Mouse (Mus musculus) ES-Bruce4 (cell line): ENCODE measurements at regions not wholly inside any gene's neighbourhood (a gene's known extent, or its start where the extent isn't known, plus 50 kb on each side); places are given as distances from the start of the nearest gene placed in this dataset.

ENCODE experiments used
- H3K27ac ChIP-seq: 2 replicates; pipeline ENCODE4 v1.5.1; 2012; ENCODE audit warnings: low read length, inconsistent platforms; ENCODE audit not compliant: insufficient read depth
- H3K27me3 ChIP-seq: 2 replicates; pipeline ENCODE4 v1.6.1; 2012; ENCODE audit warnings: mild to moderate bottlenecking, low read length, inconsistent platforms; ENCODE audit not compliant: control insufficient read depth, poor library complexity, insufficient read depth, severe bottlenecking
- H3K36me3 ChIP-seq: 2 replicates; pipeline ENCODE4 v1.6.1; 2012; ENCODE audit warnings: inconsistent platforms, mild to moderate bottlenecking, low read length, moderate library complexity; ENCODE audit not compliant: control insufficient read depth, poor library complexity, insufficient read depth, severe bottlenecking
- H3K4me1 ChIP-seq: one replicate; pipeline ENCODE4 v1.8.1; 2011; ENCODE audit warnings: low read length; ENCODE audit not compliant: control insufficient read depth, insufficient read depth
- H3K4me3 ChIP-seq: 2 replicates; pipeline ENCODE4 v1.5.1; 2011; ENCODE audit warnings: low read depth, mild to moderate bottlenecking, low read length
- H3K9ac ChIP-seq: 2 replicates; pipeline ENCODE4 v1.6.1; 2012; ENCODE audit warnings: low read depth, mild to moderate bottlenecking, inconsistent platforms; ENCODE audit not compliant: poor library complexity, severe bottlenecking
- H3K9me3 ChIP-seq: replicated peaks from 2 replicates; pipeline ENCODE4 v1.6.1; 2012; ENCODE audit warnings: mild to moderate bottlenecking, low read length, inconsistent platforms; ENCODE audit not compliant: control insufficient read depth, poor library complexity, insufficient read depth, severe bottlenecking
- CTCF ChIP-seq: IDR thresholded peaks from one replicate; pipeline ENCODE4 v1.8.1; 2011; ENCODE audit warnings: low read depth, low read length
- EP300 ChIP-seq: IDR thresholded peaks from 2 replicates; pipeline ENCODE4 v1.6.1; 2011; ENCODE audit warnings: low read depth, low read length; ENCODE audit not compliant: insufficient read depth
- POLR2A ChIP-seq: IDR thresholded peaks from one replicate; pipeline ENCODE4 v1.8.1; 2011; ENCODE audit warnings: low read length; ENCODE audit not compliant: insufficient read depth

GRCm38 (mm10) chr6:148551097-148551496 is 106.9 kb upstream of the Tmtc1 start:
- no peak overlapping the region for H3K27ac ChIP-seq
- H3K4me1 ChIP-seq, result no peaks in the 10 kb centered on the region
- no peak overlapping the region for H3K4me3 ChIP-seq
- no peak overlapping the region for H3K9ac ChIP-seq
- TF ChIP-seq EP300 (no peak), CTCF (no peak), POLR2A (no peak)
- H3K36me3 ChIP-seq, result no peaks in the 10 kb centered on the region
- H3K27me3 ChIP-seq, result no peaks in the 10 kb centered on the region
- H3K9me3 ChIP-seq, result no peaks in the 10 kb centered on the region

- Histone ChIP-seq H3K4me1 (no peaks in the 10 kb centered on the region), H3K9me3 (no peaks in the 10 kb centered on the region), H3K36me3 (no peaks in the 10 kb centered on the region), H3K9ac (no peak overlapping the region), H3K27me3 (no peaks in the 10 kb centered on the region), H3K27ac (no peak overlapping the region), H3K4me3 (no peak overlapping the region)
- TF ChIP-seq POLR2A (no peak), CTCF (no peak), EP300 (no peak)
These were observed 104.1 kb upstream of the Tmtc1 start for GRCm38 (mm10) chr6:148548138-148548778.

- Histone ChIP-seq H3K9me3 (no peaks in the 10 kb centered on the region), H3K9ac (no peak overlapping the region), H3K27ac (no peak overlapping the region), H3K4me1 (no peaks in the 10 kb centered on the region), H3K27me3 (no peaks in the 10 kb centered on the region), H3K36me3 (no peaks in the 10 kb centered on the region), H3K4me3 (no peak overlapping the region)
- TF ChIP-seq POLR2A (no peak), CTCF (no peak)
These were observed 98.9 kb upstream of the Tmtc1 start for GRCm38 (mm10) chr6:148543047-148543446.

GRCm38 (mm10) chr6:148541981-148542380 is 97.8 kb upstream of the Tmtc1 start:
- H3K27me3 ChIP-seq, result no peaks in the 10 kb centered on the region
- H3K36me3 ChIP-seq, result no peaks in the 10 kb centered on the region
- TF ChIP-seq CTCF (no peak), POLR2A (no peak)
- H3K9ac ChIP-seq, result no peak overlapping the region
- H3K4me1 ChIP-seq, result no peaks in the 10 kb centered on the region
- no peak overlapping the region for H3K4me3 ChIP-seq
- H3K9me3 ChIP-seq, result no peaks in the 10 kb centered on the region
- H3K27ac ChIP-seq, result no peak overlapping the region

GRCm38 (mm10) chr6:148539207-148539960 is 95.2 kb upstream of the Tmtc1 start:
- H3K4me3 ChIP-seq, result no peak overlapping the region
- H3K27me3 ChIP-seq, result no peaks in the 10 kb centered on the region
- H3K4me1 ChIP-seq, result no peaks in the 10 kb centered on the region
- H3K9me3 ChIP-seq, result no peaks in the 10 kb centered on the region
- no peak overlapping the region for H3K9ac ChIP-seq
- H3K36me3 ChIP-seq, result no peaks in the 10 kb centered on the region
- H3K27ac ChIP-seq, result no peak overlapping the region
- no peak for TF ChIP-seq EP300
- TF ChIP-seq POLR2A, result no peak
- no peak for TF ChIP-seq CTCF

- H3K36me3 ChIP-seq, result no peaks in the 10 kb centered on the region
- H3K27me3 ChIP-seq, result no peaks in the 10 kb centered on the region
- H3K27ac ChIP-seq, result no peak overlapping the region
- H3K9me3 ChIP-seq, result no peaks in the 10 kb centered on the region
- H3K4me3 ChIP-seq, result no peak overlapping the region
- TF ChIP-seq EP300 (no peak), CTCF (no peak), POLR2A (no peak)
- no peaks in the 10 kb centered on the region for H3K4me1 ChIP-seq
- H3K9ac ChIP-seq, result no peak overlapping the region
These were observed 90.2 kb upstream of the Tmtc1 start for GRCm38 (mm10) chr6:148534364-148534763.
